Mouse (Mus musculus) intestine, embryonic 16.5 days (tissue): Measurements from ENCODE around the gene Tent5b. TPM values are rescaled to one million over a fixed set of nuclear protein-coding genes. Genes with fewer than 3 reads are reported as not detected.

ENCODE experiments used
- ATAC-seq: fragments of 200-750 bp; cut with Nextera tagmentation; 2 replicates; pipeline ENCODE4 v1.8.0; 2017; ENCODE audit warnings: moderate TSS enrichment, moderate library complexity
- H3K27ac ChIP-seq: fragments of 300-500 bp; sonication (generic); 2 replicates; pipeline ENCODE4 v1.5.1; 2014; ENCODE audit warnings: mild to moderate bottlenecking, low read length
- H3K27me3 ChIP-seq: fragments of 300-500 bp; sonication (generic); replicated peaks from 2 replicates; pipeline ENCODE4 v1.6.1; 2014; ENCODE audit warnings: low read length, control low read depth, mixed read lengths; ENCODE audit not compliant: control insufficient read depth, insufficient read depth
- H3K36me3 ChIP-seq: fragments of 300-500 bp; sonication (generic); 2 replicates; pipeline ENCODE4 v1.6.1; 2014; ENCODE audit warnings: low read length, control low read depth; ENCODE audit not compliant: control insufficient read depth, insufficient read depth
- H3K4me1 ChIP-seq: fragments of 300-500 bp; sonication (generic); 2 replicates; pipeline ENCODE4 v1.6.1; 2014; ENCODE audit warnings: low read length, control low read depth, mixed read lengths; ENCODE audit not compliant: control insufficient read depth, insufficient read depth
- H3K4me2 ChIP-seq: fragments of 300-500 bp; sonication (generic); 2 replicates; pipeline ENCODE4 v1.6.1; 2014; ENCODE audit warnings: low read depth, low read length, control low read depth
- H3K4me3 ChIP-seq: fragments of 300-500 bp; sonication (generic); 2 replicates; pipeline ENCODE4 v1.5.1; 2014; ENCODE audit warnings: mild to moderate bottlenecking, low read length
- H3K9ac ChIP-seq: fragments of 300-500 bp; sonication (generic); 2 replicates; pipeline ENCODE4 v1.6.1; 2014; ENCODE audit warnings: low read depth, low read length
- H3K9me3 ChIP-seq: fragments of 300-500 bp; sonication (generic); 2 replicates; pipeline ENCODE4 v1.6.1; 2016; ENCODE audit warnings: low read length, control low read depth; ENCODE audit not compliant: control insufficient read depth
- WGBS: fragments of 180-500 bp; shearing (Covaris S2); extraction: QIAGEN DNeasy Blood & Tissue Kit; methylation state at CpG from one replicate; pipeline ENCODE4 v1.1.7; 2014; 5-methylcytosine and 5-hydroxymethylcytosine counted together
- polyA plus RNA-seq: library from polyadenylated mRNA; unstranded; fragments of >200 nt; fragmentation: Nextera tagmentation; extraction: Ambion mirVana; gene quantifications from 2 replicates; pipeline ENCODE4 v1.2.1, GENCODE M21; 2015

Gene Tent5b
- polyA plus RNA-seq, 1 experiment from 2014 or later = 0.66 TPM

GRCm38 (mm10) chr4:133482479-133482878, 2.5 kb downstream of the Tent5b start:
- WGBS = 75% methylated on average over 3 of the region's 3 CpGs
- H3K9ac ChIP-seq = no peak overlapping the region
- no peak for ATAC-seq
- no peaks in the 10 kb centered on the region for H3K36me3 ChIP-seq
- no peak overlapping the region for H3K27ac ChIP-seq
- no peak overlapping the region for H3K4me3 ChIP-seq
- H3K27me3 ChIP-seq = peaks cover 27% of the 10 kb centered on the region; the same call in 1 of the 2 replicates
- H3K4me2 ChIP-seq = no peak overlapping the region
- peaks cover 6% of the 10 kb centered on the region for H3K4me1 ChIP-seq
- H3K9me3 ChIP-seq = no peaks in the 10 kb centered on the region

GRCm38 (mm10) chr4:133484266-133485025, 4.5 kb downstream of the Tent5b start:
- Histone ChIP-seq H3K36me3 (no peaks in the 10 kb centered on the region), H3K27ac (no peak overlapping the region), H3K9ac (0 out of 2 replicates have a peak overlapping the region, but pooled peaks have one; percentile 9), H3K9me3 (no peaks in the 10 kb centered on the region), H3K4me2 (peak overlapping the region; percentile 26), H3K4me3 (0 out of 2 replicates have a peak overlapping the region, but pooled peaks have one; percentile 2), H3K27me3 (peaks cover 22% of the 10 kb centered on the region; the same call in 1 of the 2 replicates), H3K4me1 (peaks cover 17% of the 10 kb centered on the region)
- WGBS = 9% methylated on average over 22 of the region's 22 CpGs
- no peak for ATAC-seq

DNA sequence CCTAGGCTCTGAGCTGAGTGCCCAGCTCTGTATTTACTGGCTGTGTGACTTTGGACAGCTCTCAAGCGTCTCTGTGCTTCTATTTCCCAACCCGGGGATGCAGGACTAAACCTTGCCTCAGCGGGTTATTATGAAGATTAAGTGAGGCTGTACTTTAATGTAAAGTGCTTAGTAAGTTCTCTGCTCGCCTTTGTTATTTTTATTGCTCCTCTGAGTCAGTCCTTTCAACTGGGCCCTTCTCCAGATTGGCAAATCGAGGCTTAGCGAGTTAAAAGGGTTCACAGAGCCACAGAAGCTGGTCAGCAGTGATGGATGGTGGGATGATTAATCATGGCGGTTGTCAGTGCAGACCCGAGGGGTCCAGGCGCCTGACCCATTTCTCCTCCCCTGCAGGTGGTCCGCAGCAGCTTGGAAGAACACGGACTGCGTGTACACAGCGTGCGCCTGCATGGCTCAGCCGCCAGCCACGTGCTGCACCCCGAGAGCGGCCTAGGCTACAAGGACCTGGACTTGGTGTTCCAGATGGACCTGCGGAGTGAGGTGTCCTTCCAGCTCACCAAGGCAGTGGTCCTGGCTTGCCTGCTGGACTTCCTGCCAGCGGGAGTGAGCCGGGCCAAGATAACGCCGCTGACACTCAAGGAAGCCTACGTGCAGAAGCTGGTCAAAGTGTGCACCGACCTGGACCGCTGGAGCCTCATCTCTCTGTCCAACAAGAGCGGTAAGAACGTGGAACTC, 5.9 kb downstream of the Tent5b start:
- H3K4me2 ChIP-seq = no peak overlapping the region
- no peak overlapping the region for H3K9ac ChIP-seq
- no peak for ATAC-seq
- WGBS = 86% methylated on average over 28 of the region's 28 CpGs
- H3K9me3 ChIP-seq = no peaks in the 10 kb centered on the region
- no peak overlapping the region for H3K4me3 ChIP-seq
- peaks cover 17% of the 10 kb centered on the region for H3K4me1 ChIP-seq
- no peaks in the 10 kb centered on the region for H3K36me3 ChIP-seq
- H3K27me3 ChIP-seq = peaks cover 13% of the 10 kb centered on the region; the same call in 1 of the 2 replicates
- no peak overlapping the region for H3K27ac ChIP-seq

- peaks cover 17% of the 10 kb centered on the region for H3K4me1 ChIP-seq
- no peak overlapping the region for H3K4me3 ChIP-seq
- no peak overlapping the region for H3K4me2 ChIP-seq
- H3K9me3 ChIP-seq = no peaks in the 10 kb centered on the region
- no peak overlapping the region for H3K27ac ChIP-seq
- WGBS = 93% methylated on average over 26 of the region's 26 CpGs
- no peak for ATAC-seq
- H3K36me3 ChIP-seq = no peaks in the 10 kb centered on the region
- peaks cover 3% of the 10 kb centered on the region; the same call in 1 of the 2 replicates for H3K27me3 ChIP-seq
- peak overlapping the region; percentile 14; the same call in 1 of the 2 replicates for H3K9ac ChIP-seq
Observed at GRCm38 (mm10) chr4:133486673-133487357, 6.9 kb downstream of the Tent5b start.

DNA sequence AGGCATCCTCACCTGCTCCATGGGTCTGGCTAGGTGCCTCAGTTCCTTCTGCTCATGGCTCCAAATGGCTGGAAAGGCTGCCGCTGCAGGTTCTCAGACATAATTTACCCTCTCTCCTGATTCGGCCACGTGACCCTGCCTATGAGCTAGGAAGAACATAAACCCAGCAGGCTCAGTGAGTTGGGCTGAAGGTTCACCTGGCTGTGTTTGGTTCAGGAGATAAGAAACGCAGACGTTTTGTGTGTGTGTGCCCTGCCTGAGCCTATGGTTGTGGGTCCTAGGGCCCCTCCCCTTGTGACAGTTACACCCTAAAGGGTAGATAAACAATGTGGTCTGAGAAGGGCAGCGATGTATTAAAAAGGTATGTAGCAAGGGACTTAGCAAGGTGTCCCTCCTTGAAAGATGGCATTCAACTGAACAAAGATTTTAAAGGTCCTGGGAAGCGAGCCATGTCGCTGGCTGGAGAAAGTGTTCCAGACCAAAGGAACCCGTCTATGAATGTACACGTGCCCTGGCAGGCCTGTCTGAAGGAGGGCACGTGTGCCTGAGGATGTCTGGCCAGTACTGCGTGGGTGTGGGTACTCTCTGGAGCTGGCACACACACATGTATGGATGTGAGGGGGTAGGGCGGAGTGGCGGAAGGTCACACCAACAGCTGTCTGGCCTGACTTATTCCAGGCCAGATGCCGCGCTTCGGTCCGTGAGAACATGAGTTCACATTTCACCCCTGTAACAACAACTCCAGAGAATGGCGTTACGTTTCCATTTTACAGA, 8.9 kb downstream of the Tent5b start:
- 70% methylated on average over 20 of the region's 20 CpGs for WGBS
- Histone ChIP-seq H3K36me3 (no peaks in the 10 kb centered on the region), H3K4me3 (no peak overlapping the region), H3K27ac (peak overlapping the region; percentile 52), H3K4me2 (no peak overlapping the region), H3K4me1 (peaks cover 17% of the 10 kb centered on the region), H3K9me3 (no peaks in the 10 kb centered on the region), H3K9ac (peak overlapping the region; percentile 34; the same call in 1 of the 2 replicates), H3K27me3 (no peaks in the 10 kb centered on the region)
- peak; percentile 70 for ATAC-seq

- H3K9me3 ChIP-seq = no peaks in the 10 kb centered on the region
- WGBS = 60% methylated on average over 4 of the region's 4 CpGs
- H3K27ac ChIP-seq = peak overlapping the region; percentile 52
- ATAC-seq = peak; percentile 19; the same call in 1 of the 2 replicates
- H3K36me3 ChIP-seq = no peaks in the 10 kb centered on the region
- H3K4me3 ChIP-seq = no peak overlapping the region
- no peaks in the 10 kb centered on the region for H3K27me3 ChIP-seq
- H3K9ac ChIP-seq = no peak overlapping the region
- peaks cover 23% of the 10 kb centered on the region for H3K4me1 ChIP-seq
- no peak overlapping the region for H3K4me2 ChIP-seq
Observed at GRCm38 (mm10) chr4:133489489-133490245, 9.7 kb downstream of the Tent5b start.

- WGBS = 25% methylated on average over 10 of the region's 10 CpGs
- peaks cover 15% of the 10 kb centered on the region for H3K27me3 ChIP-seq
- H3K4me3 ChIP-seq = no peak overlapping the region
- no peak overlapping the region for H3K27ac ChIP-seq
- H3K4me2 ChIP-seq = no peak overlapping the region
- H3K4me1 ChIP-seq = peaks cover 23% of the 10 kb centered on the region
- ATAC-seq = no peak
- no peaks in the 10 kb centered on the region for H3K9me3 ChIP-seq
- no peaks in the 10 kb centered on the region for H3K36me3 ChIP-seq
- H3K9ac ChIP-seq = no peak overlapping the region
Observed at GRCm38 (mm10) chr4:133491800-133492199, 11.9 kb downstream of the Tent5b start.

GRCm38 (mm10) chr4:133493895-133494294, 14.0 kb downstream of the Tent5b start:
- ATAC-seq = no peak
- Histone ChIP-seq H3K4me2 (peak overlapping the region; percentile 80), H3K4me1 (peaks cover 31% of the 10 kb centered on the region), H3K36me3 (no peaks in the 10 kb centered on the region), H3K9me3 (no peaks in the 10 kb centered on the region), H3K9ac (peak overlapping the region; percentile 48), H3K4me3 (peak overlapping the region; percentile 40), H3K27ac (peak overlapping the region; percentile 61), H3K27me3 (peaks cover 36% of the 10 kb centered on the region)
- WGBS = 15% methylated on average over 9 of the region's 12 CpGs
